Mouse (Mus musculus) myocyte (in vitro differentiated cells): ENCODE measurements at regions not wholly inside any gene's neighbourhood (a gene's known extent, or its start where the extent isn't known, plus 50 kb on each side); places are given as distances from the start of the nearest gene placed in this dataset.

ENCODE experiments used
- H3K27me3 ChIP-seq: one replicate; pipeline ENCODE4 v1.6.1; 2011; ENCODE audit not compliant: control insufficient read depth, insufficient read depth, insufficient read length
- H3K36me3 ChIP-seq: one replicate; pipeline ENCODE4 v1.6.1; 2011; ENCODE audit not compliant: control insufficient read depth, insufficient read depth
- H3K4me2 ChIP-seq: one replicate; pipeline ENCODE4 v1.6.1; 2011; ENCODE audit warnings: low read depth, control low read depth
- H3K4me3 ChIP-seq: one replicate; pipeline ENCODE4 v1.5.1; 2011; ENCODE audit warnings: mild to moderate bottlenecking, control low read depth, moderate library complexity
- H3K79me2 ChIP-seq: one replicate; pipeline ENCODE4 v1.6.1; 2011; ENCODE audit not compliant: control insufficient read depth, insufficient read depth
- H3ac ChIP-seq: one replicate; pipeline ENCODE4 v1.6.1; 2011; ENCODE audit not compliant: control insufficient read depth, insufficient read length
- CEBPB ChIP-seq: IDR thresholded peaks from 2 replicates; pipeline ENCODE4 v1.6.1; 2011; ENCODE audit warnings: mild to moderate bottlenecking, moderate library complexity; ENCODE audit not compliant: poor library complexity, insufficient read depth, severe bottlenecking
- E2F4 ChIP-seq: IDR thresholded peaks from one replicate; pipeline ENCODE4 v1.6.1; 2011; ENCODE audit warnings: mild to moderate bottlenecking, control low read depth, moderate library complexity; ENCODE audit not compliant: insufficient read depth
- MAX ChIP-seq: IDR thresholded peaks from one replicate; pipeline ENCODE4 v1.6.1; 2011; ENCODE audit warnings: low read depth, mild to moderate bottlenecking, control low read depth
- MYOD1 ChIP-seq, 3 experiments: IDR thresholded peaks; one replicate each; pipeline ENCODE4 v1.6.1; 2011; ENCODE audit warnings: control low read depth in 2 of 3, low read depth in 2 of 3, mild to moderate bottlenecking in 2 of 3, moderate library complexity in 1 of 3; ENCODE audit not compliant: insufficient read length in 2 of 3, control insufficient read depth in 1 of 3
- MYOG ChIP-seq, 3 experiments: IDR thresholded peaks; one replicate each; pipeline ENCODE4 v1.6.1; 2011; ENCODE audit warnings: control low read depth in 2 of 3, low read depth in 2 of 3, mild to moderate bottlenecking in 2 of 3; ENCODE audit not compliant: insufficient read length in 2 of 3, control insufficient read depth in 1 of 3, insufficient read depth in 1 of 3
- POLR2A ChIP-seq: IDR thresholded peaks from one replicate; pipeline ENCODE4 v1.6.1; 2011; ENCODE audit warnings: low read depth, mild to moderate bottlenecking, control low read depth, moderate library complexity; ENCODE audit not compliant: insufficient read length
- POLR2AphosphoS2 ChIP-seq: IDR thresholded peaks from one replicate; pipeline ENCODE4 v1.6.1; 2011; ENCODE audit warnings: low read depth, control low read depth; ENCODE audit not compliant: insufficient read length
- REST ChIP-seq: IDR thresholded peaks from one replicate; pipeline ENCODE4 v1.6.1; 2011; ENCODE audit warnings: mild to moderate bottlenecking, control low read depth, moderate library complexity; ENCODE audit not compliant: insufficient read depth, insufficient read length
- SRF ChIP-seq: IDR thresholded peaks from one replicate; pipeline ENCODE4 v1.6.1; 2011; ENCODE audit warnings: low read depth; ENCODE audit not compliant: control insufficient read depth, insufficient read length
- TCF12 ChIP-seq: IDR thresholded peaks from one replicate; pipeline ENCODE4 v1.6.1; 2011; ENCODE audit warnings: mild to moderate bottlenecking, control low read depth; ENCODE audit not compliant: poor library complexity, insufficient read depth, severe bottlenecking
- TCF3 ChIP-seq: IDR thresholded peaks from one replicate; pipeline ENCODE4 v1.6.1; 2011; ENCODE audit warnings: low read depth, control low read depth; ENCODE audit not compliant: insufficient read length
- USF1 ChIP-seq: IDR thresholded peaks from one replicate; pipeline ENCODE4 v1.6.1; 2011; ENCODE audit warnings: low read depth, mild to moderate bottlenecking, control low read depth, moderate library complexity

GRCm38 (mm10) chr1:125187091-125187490, 248.4 kb downstream of the Actr3 start:
- no peak overlapping the region for H3K4me2 ChIP-seq
- no peaks in the 10 kb centered on the region for H3K79me2 ChIP-seq
- no peaks in the 10 kb centered on the region for H3K36me3 ChIP-seq
- TF ChIP-seq USF1, result no peak
- TF ChIP-seq MYOD1 (IDR thresholded peaks at IDR 0.05; ENCODE audit: control insufficient read depth in 1 of 3, insufficient read length in 2 of 3, low read depth in 2 of 3), result no peak
- TF ChIP-seq TCF12, result no peak
- TF ChIP-seq SRF, result no peak
- no peak for TF ChIP-seq CEBPB
- no peak for TF ChIP-seq TCF3
- no peak for TF ChIP-seq REST
- TF ChIP-seq E2F4, result no peak
- TF ChIP-seq MYOG (IDR thresholded peaks at IDR 0.05; ENCODE audit: control insufficient read depth in 1 of 3, insufficient read depth in 1 of 3, insufficient read length in 2 of 3, low read depth in 2 of 3), result no peak
- TF ChIP-seq POLR2A, result no peak
- no peak for TF ChIP-seq MAX
- no peak for TF ChIP-seq POLR2AphosphoS2
- no peak overlapping the region for H3K4me3 ChIP-seq
- H3K27me3 ChIP-seq, result no peaks in the 10 kb centered on the region
- no peak overlapping the region for H3ac ChIP-seq

- Histone ChIP-seq H3K27me3 (no peaks in the 10 kb centered on the region), H3K79me2 (no peaks in the 10 kb centered on the region), H3K4me3 (no peak overlapping the region), H3K36me3 (no peaks in the 10 kb centered on the region), H3K4me2 (no peak overlapping the region), H3ac (no peak overlapping the region)
- TF ChIP-seq POLR2A (no peak), MYOD1 (IDR thresholded peaks at IDR 0.05; ENCODE audit: control insufficient read depth in 1 of 3, insufficient read length in 2 of 3, low read depth in 2 of 3) (no peak)
Observed at GRCm38 (mm10) chr1:125176124-125176937, 259.2 kb downstream of the Actr3 start.

- Histone ChIP-seq H3K4me2 (no peak overlapping the region), H3K4me3 (no peak overlapping the region), H3K79me2 (no peaks in the 10 kb centered on the region), H3K36me3 (no peaks in the 10 kb centered on the region), H3K27me3 (no peaks in the 10 kb centered on the region), H3ac (no peak overlapping the region)
- TF ChIP-seq POLR2AphosphoS2, result no peak
- no peak for TF ChIP-seq SRF
- TF ChIP-seq CEBPB, result no peak
- no peak for TF ChIP-seq REST
- no peak for TF ChIP-seq MAX
- no peak for TF ChIP-seq MYOG (IDR thresholded peaks at IDR 0.05; ENCODE audit: control insufficient read depth in 1 of 3, insufficient read depth in 1 of 3, insufficient read length in 2 of 3, low read depth in 2 of 3)
- TF ChIP-seq USF1, result no peak
- no peak for TF ChIP-seq TCF3
- TF ChIP-seq TCF12, result no peak
- TF ChIP-seq E2F4, result no peak
- TF ChIP-seq POLR2A, result no peak
- no peak for TF ChIP-seq MYOD1 (IDR thresholded peaks at IDR 0.05; ENCODE audit: control insufficient read depth in 1 of 3, insufficient read length in 2 of 3, low read depth in 2 of 3)
Observed at GRCm38 (mm10) chr1:125174725-125175124, 260.8 kb downstream of the Actr3 start.

- Histone ChIP-seq H3K79me2 (no peaks in the 10 kb centered on the region), H3K4me2 (no peak overlapping the region), H3K36me3 (no peaks in the 10 kb centered on the region), H3ac (no peak overlapping the region), H3K4me3 (no peak overlapping the region), H3K27me3 (no peaks in the 10 kb centered on the region)
- no peak for TF ChIP-seq USF1
- TF ChIP-seq MYOG (IDR thresholded peaks at IDR 0.05; ENCODE audit: control insufficient read depth in 1 of 3, insufficient read depth in 1 of 3, insufficient read length in 2 of 3, low read depth in 2 of 3), result no peak
- TF ChIP-seq REST, result no peak
- TF ChIP-seq POLR2A, result no peak
- no peak for TF ChIP-seq CEBPB
- TF ChIP-seq MYOD1 (IDR thresholded peaks at IDR 0.05; ENCODE audit: control insufficient read depth in 1 of 3, insufficient read length in 2 of 3, low read depth in 2 of 3), result no peak
- TF ChIP-seq TCF3, result no peak
- no peak for TF ChIP-seq POLR2AphosphoS2
- TF ChIP-seq E2F4, result no peak
- no peak for TF ChIP-seq SRF
- TF ChIP-seq TCF12, result no peak
- no peak for TF ChIP-seq MAX
Observed at GRCm38 (mm10) chr1:125172474-125172873, 263.1 kb downstream of the Actr3 start.

GRCm38 (mm10) chr1:125165226-125165625, 270.3 kb downstream of the Actr3 start:
- Histone ChIP-seq H3K4me2 (no peak overlapping the region), H3K4me3 (no peak overlapping the region), H3K27me3 (no peaks in the 10 kb centered on the region), H3K79me2 (no peaks in the 10 kb centered on the region), H3K36me3 (no peaks in the 10 kb centered on the region), H3ac (no peak overlapping the region)
- TF ChIP-seq TCF12 (no peak), REST (no peak), E2F4 (no peak), MYOG (IDR thresholded peaks at IDR 0.05; ENCODE audit: control insufficient read depth in 1 of 3, insufficient read depth in 1 of 3, insufficient read length in 2 of 3, low read depth in 2 of 3) (no peak), POLR2AphosphoS2 (no peak), CEBPB (no peak), MAX (no peak), POLR2A (no peak), SRF (no peak), USF1 (no peak), MYOD1 (IDR thresholded peaks at IDR 0.05; ENCODE audit: control insufficient read depth in 1 of 3, insufficient read length in 2 of 3, low read depth in 2 of 3) (no peak), TCF3 (no peak)
